Mouse (Mus musculus) urinary bladder, postnatal 10 days (tissue): ENCODE measurements around the gene Spata2.

Source experiments
- DNase-seq: peaks from one replicate; pipeline ENCODE4 v3.0.0; 2022; ENCODE audit warnings: low spot score

Gene Spata2

GRCm38 (mm10) chr2:167482681-167483080 lies 10.0 kb downstream of the Spata2 start:
- DNase-seq = no peak

DNA sequence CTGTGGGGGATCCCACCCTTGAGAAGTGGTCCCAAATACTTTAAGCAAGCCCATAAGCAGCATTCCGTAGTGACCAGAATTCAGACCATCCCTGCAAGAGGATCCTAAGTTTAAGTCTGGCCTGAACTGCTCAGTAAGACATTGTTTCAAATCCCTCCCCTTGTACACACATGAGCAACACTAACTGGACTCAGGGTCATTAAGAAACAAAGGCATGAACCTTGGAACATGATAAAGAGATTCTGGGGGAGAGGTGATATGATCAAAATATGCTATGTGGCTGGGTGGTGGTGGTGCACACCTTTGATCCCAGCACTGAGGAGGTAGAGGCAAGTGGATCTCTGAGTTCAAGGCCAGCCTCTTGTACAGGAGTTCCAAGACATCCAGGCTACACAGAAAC lies 13.2 kb downstream of the Spata2 start:
- DNase-seq = no peak

DNA sequence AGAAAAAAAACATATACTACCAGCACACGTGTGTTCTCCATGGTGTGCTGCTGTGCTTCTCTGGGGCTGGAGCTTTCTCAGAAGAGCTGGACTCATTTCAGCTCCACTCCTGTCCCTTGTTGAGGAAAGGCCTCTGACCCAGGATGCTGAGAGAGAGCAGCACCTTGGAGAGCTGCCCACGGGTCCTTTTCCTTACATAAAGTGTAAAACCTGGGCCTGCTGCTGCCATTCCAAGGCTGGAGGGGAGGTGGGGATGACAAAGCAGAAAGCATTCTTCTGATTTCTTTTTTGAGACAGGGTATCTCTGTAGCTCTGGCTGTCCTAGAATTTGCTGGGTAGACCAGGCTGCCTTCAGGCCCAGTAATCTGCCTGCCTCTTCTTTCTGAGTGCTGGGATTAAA lies 14.6 kb downstream of the Spata2 start:
- DNase-seq = no peak

GRCm38 (mm10) chr2:167476762-167477161 lies 15.9 kb downstream of the Spata2 start:
- no peak for DNase-seq

DNA sequence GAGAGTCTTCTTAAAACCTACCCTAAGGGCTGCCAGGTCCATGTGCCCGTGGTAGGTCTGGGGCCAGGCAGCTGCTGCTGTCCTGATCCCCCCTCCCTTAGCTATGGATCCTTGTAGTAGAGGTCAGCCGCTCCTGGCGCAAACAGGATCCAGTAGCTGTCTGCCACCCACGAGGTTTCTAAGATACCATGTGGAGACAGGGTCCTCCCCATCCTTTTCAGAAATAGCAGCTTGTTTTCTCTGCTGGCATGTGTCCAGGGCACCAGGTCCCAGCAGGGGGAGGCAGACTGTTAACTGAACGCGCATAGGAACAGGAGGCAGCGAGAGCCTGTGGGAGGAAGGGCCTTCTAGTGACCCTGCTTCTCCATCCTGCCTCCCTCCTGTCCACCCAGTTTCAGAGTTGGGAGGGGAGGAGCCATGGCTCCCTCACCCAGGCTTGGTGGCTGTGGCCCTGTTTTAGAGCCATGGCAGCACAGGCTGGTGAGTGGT lies 16.4 kb downstream of the Spata2 start:
- no peak for DNase-seq

- no peak for DNase-seq
Measured at GRCm38 (mm10) chr2:167475596-167475995, 17.1 kb downstream of the Spata2 start.

DNA sequence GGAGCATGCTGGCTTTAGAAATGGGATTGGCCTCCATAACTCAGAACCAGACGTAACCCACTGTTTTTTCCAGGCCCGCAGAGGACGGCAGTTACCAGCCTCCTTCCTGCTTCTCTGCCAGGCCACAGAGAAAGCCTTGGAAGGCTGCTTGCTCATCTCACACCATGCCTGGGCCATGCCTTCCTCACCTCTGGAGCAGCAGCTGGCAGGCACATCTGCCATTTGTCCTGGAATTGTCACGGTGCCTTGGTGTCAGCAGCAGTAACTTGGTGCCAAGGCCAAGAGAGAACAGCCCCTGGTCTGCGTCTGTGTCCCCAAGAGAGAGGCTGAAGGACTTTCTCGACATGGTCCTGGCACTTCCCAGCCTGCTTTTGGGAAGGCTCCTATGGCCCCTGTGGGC lies 18.5 kb downstream of the Spata2 start:
- DNase-seq = no peak

DNA sequence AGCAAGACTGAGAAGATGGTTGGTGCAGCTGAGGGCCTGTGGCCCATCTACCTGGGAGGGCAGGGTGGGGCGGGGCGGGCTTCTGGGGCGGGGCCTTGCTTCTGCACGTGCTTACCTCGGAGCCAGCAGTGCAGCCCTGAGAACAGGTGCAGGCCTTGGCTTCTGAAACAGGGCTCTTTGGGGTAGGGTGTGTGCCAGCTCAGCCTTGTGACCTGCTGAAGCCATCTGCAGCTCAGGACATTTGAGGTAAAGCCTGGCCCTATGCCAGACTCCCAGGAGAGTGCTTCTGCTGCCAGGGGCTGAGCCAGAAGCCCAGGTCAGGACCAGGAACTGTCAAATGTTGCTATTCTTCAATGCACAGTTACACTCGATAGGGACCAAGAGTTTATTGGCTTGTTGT lies 21.1 kb downstream of the Spata2 start:
- DNase-seq = no peak

DNA sequence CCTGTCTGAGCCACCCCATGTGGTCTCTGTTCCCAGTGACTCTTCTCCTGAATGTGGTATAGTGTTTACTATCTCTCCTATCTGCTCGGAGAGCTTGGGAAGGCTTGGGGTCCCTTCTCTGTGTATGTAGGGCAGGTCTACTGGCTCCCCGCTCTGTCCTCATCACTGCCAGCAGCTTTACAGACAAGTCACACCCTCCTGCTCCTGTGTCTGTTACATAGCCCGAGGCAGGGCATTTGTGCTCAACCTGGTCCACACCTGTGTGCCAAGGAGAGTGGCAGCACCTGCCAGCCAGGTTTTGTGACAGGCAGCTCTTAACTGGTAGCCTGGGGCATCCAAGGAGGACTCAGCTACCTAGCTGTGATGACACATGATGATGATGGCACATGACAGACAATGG lies 22.1 kb downstream of the Spata2 start:
- DNase-seq = no peak

GRCm38 (mm10) chr2:167468444-167468843 lies 24.2 kb downstream of the Spata2 start:
- DNase-seq = no peak

DNA sequence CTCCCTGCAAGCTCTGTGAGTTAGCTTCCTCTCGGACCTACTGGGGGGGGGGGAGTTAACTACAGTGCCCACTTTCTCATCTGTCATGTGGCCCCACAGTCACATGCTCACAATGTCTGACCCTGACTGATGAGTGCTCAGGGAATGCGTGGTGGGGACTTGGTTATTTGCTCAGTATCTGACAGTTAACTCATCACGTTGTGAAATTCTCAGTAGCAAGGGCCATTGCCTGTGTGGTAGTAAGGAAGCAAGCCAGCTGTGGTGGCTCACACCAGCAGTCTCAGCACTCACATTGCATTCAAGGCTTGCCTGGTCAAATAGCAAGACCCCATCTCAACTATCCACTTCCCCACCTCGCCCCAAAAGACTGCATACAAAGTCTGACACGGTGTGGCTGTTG lies 25.5 kb downstream of the Spata2 start:
- DNase-seq = no peak

- no peak for DNase-seq
Measured at GRCm38 (mm10) chr2:167465951-167466350, 26.7 kb downstream of the Spata2 start.

DNA sequence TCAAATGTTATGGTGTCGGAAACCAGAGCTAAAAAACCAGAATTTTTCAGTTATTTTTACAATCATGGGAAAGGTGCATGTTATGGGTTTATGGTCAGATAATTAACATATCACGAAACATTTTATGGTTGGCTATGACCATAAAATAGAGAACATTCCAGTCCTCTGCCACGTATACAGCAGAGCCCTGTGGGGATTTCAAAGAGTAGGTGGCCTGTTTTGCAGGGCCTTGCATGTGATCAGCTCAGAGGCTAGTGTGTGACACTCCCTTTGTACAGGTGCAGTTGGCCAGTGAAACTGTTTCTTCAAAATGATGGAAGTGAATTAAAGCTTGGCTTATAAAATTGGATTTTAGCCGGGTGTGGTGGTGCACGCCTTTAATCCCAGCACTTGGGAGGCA lies 28.9 kb downstream of the Spata2 start:
- no peak for DNase-seq

DNA sequence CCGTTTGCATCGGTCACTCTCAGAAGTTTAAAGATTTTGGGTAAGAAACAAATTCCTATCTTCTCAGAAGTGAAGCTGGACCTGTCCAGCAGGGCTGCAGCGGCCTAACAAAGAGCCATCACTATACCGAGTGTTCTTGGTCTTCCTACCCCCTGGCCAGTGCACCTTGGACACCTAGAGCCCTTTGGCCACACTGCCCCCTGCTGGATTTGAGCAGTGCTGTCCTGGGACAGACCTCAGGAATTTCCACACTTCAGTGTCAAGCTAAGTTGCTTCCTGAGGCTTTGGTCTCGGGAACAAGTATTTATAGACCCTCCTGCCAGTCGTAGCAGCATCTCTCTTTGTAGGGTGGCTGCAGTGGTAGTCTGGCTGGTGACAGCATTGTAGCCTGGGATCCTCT lies 29.7 kb downstream of the Spata2 start:
- DNase-seq = no peak

DNA sequence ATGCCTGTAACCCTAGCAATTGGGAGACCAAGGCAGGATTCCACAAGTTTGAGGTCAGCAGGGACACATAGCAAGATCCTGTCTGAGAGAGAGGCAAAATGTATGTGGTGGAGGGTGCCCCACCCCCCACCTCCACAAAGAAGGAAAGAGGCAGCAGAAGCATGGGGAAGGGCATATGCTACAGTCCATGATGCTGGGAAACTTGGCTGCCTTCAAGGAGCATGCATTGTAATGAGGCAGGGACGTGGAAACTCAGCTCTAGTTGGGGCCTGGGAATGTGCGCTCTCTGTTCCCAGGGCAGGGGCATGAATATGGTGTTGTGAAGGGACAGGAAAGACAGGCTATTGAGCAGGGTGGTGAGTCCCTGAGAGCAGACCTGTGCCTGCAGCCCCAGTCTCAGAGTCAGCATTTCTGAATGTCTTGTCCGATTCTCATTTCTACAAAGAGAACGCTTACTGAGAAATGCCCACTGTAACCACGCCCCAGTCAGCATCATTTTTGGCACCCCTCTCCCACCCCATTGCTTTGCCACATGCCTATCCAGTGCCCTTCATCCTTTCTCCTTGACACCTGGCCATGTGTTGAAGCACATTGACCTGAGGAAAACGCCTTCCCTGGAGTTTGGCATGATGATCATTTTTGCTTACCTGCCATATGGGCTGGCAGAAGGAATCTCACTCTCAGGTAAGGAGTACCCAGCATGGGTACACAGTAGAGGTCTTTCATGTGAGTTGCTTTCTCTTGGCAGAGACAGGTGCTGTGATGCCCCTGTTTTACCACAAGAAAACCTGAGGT lies 33.4 kb downstream of the Spata2 start:
- DNase-seq = no peak

GRCm38 (mm10) chr2:167458548-167458947 lies 34.1 kb downstream of the Spata2 start:
- no peak for DNase-seq

GRCm38 (mm10) chr2:167457213-167457612 lies 35.5 kb downstream of the Spata2 start:
- no peak for DNase-seq

DNA sequence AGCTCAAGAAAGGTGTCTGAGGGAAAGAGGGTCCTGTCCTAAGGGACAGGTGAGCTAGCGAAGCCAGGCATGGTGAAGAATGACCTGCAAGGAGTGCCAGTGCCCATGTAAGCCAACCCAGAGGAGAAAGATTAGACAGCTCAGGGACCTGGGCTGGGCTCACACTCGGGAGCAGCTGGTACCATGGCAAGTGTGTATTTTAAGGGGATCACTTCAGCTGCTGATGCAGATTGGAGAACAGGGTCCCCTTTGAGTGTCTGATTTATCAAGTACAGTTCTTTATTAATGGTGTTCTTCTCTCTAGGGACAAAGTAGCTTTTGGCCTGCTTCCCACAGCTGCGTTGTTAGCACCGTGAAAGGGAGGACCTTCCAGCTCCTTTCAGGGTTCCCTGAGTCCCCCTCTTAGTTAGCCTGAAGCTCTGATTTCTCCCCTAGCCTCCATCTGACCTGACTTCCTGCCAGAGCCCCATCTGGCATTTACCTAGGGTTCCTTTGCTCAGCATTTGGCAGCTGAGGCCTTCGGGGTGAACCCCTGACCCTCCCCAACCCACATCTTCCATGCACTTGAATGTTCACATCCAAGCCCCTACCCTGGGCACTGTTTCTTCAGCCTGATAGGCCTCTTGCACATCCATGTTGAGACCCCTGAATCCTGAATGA lies 36.2 kb downstream of the Spata2 start:
- DNase-seq = no peak

DNA sequence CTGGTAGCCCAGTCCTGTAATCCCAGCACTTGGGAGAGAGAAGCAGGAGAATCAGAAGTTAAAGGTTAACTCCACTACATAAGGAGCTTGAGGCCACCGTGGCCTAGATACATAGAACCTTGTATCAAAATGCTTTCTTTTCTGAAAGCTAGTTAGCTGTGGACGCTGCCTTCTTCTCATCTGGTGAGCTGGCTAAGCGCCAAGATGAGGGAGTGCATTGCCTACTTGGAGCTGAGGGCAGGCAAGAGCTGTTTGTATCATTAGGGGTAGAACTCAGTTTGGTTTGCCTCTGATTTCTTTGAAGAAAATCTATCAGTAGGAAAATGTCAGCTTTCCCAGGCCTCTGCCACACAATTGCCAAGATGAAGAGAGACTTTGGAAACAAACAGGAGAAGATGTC lies 38.9 kb downstream of the Spata2 start:
- DNase-seq = no peak

- no peak for DNase-seq
Measured at GRCm38 (mm10) chr2:167450647-167451046, 42.0 kb downstream of the Spata2 start.

GRCm38 (mm10) chr2:167449331-167450275 lies 43.1 kb downstream of the Spata2 start:
- DNase-seq = no peak

DNA sequence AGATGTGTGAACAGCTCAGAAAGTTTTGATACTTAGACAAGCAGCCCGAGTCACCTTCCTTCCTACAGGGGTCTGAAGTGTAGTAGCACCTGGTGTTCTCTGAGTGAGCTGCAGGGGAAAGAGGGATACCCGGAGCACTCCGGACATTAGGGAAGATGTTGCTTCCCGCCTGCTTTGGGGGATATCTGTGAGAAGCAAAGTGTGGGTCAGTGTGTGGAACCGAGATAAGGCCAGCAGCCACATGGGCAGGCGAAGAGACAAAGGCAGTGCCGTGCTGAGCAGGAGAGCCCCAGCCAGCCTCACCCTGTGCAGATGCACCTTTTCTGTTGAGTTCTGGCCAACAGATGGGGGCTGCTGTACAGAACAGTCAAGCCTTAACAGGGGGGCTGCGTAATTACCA lies 45.1 kb downstream of the Spata2 start:
- no peak for DNase-seq

DNA sequence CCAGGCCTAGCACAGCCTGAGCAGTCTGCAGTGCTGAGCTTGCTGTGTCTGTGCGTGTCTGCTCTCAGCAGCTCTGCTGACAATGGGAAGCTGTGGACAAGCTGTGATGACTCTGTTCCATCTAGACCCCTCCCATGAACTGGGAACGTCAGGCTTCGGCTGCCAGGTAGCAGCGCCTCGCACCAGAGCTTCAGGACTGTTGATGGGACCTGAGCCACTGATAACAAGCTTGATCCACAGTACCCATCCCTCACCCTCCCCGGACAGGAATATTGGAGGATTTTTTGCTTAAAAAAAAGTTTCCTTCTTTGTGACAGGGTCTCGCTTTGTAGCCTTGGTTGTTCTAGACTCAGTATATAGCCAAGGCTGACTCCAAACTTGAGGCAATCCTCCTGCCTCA lies 45.5 kb downstream of the Spata2 start:
- no peak for DNase-seq
